Mouse (Mus musculus): ENCODE measurements around the gene Gyg. TPM values are rescaled to one million over a fixed set of nuclear protein-coding genes. Genes with fewer than 3 reads are reported as not detected.

The Gyg gene
- total RNA-seq (2017), result 21.6 and 27.8 TPM in 2 replicates

- ATAC-seq (ENCODE audit: extremely low read depth, insufficient number of reproducible peaks, low FRiP score, poor library complexity, severe bottlenecking), result peak; percentile 64
These were observed at the start of gene Gyg for GRCm38 (mm10) chr3:20154531-20155367. Gene Gyg (minus strand): TSS chr3:20155317.

DNA sequence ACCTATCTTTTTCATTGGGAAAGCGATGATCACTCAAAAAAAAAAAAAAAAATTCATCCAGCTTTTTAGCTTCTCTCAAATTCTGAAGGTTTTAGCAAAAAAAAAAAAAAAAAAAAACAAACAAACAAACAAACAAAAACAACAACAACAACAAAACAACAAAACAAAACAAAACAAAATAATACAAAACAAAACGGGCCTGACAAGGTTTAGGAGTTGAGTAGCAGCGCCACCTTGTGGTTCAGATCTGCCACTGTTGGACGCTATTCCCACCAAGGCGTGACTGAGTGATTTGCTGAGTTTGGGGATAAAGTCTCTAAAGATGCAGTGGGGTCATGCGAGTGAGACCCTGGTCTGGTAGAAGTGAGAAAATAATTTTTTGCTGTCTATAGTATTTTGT, 43.8 kb upstream of the Gyg start:
- peak; percentile 82; the same call in 1 of the 2 replicates for ATAC-seq (ENCODE audit: extremely low read depth, insufficient number of reproducible peaks, low FRiP score, poor library complexity, severe bottlenecking)

- no peak for ATAC-seq (ENCODE audit: extremely low read depth, insufficient number of reproducible peaks, low FRiP score, poor library complexity, severe bottlenecking)
These were observed 42.8 kb upstream of the Gyg start for GRCm38 (mm10) chr3:20197878-20198277.

- no peak for ATAC-seq (ENCODE audit: extremely low read depth, insufficient number of reproducible peaks, low FRiP score, poor library complexity, severe bottlenecking)
These were observed 34.0 kb upstream of the Gyg start for GRCm38 (mm10) chr3:20188976-20189675.

DNA sequence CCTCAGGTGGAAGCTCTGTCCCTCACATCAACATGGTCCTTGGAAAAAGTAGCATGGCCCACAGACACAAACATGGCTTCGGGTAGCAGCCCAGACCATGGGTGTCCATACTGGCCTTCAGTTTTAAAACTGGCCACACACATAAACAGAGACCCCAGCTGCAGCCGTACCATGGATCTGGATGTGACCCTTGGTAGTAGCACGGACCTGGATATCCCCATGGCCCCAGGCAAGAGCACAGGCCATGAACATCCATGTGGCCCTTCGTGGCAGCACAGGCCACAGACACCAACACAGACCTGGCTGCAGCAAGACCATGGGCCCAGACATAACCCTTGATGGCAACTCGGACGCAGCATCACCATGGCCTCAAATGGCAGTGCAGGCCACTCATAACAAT, 17.3 kb upstream of the Gyg start:
- ATAC-seq (ENCODE audit: extremely low read depth, insufficient number of reproducible peaks, low FRiP score, poor library complexity, severe bottlenecking), result no peak

GRCm38 (mm10) chr3:20167487-20167886, 12.4 kb upstream of the Gyg start:
- no peak for ATAC-seq (ENCODE audit: extremely low read depth, insufficient number of reproducible peaks, low FRiP score, poor library complexity, severe bottlenecking)

DNA sequence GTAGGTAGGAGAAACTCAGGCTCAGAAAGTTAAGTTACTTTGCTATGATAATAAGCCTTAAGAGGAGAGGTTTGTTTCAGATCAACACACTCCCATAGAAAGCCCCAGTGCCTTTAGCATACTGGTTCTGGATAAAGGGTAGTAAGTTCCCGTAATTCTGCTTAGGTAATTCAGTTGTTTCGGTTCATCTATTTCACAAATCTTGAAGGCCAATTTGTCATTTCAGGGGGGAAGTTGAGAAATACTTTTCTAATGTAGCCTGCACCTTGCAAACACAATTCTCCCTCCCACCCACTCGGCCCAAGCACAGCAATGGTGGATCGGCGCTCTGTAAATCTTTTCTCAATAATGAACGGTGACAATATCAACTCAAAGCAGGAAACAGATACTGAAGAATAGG, 359 bp upstream of the Gyg start:
- ATAC-seq (ENCODE audit: extremely low read depth, insufficient number of reproducible peaks, low FRiP score, poor library complexity, severe bottlenecking), result peak; percentile 16; the same call in 1 of the 2 replicates

DNA sequence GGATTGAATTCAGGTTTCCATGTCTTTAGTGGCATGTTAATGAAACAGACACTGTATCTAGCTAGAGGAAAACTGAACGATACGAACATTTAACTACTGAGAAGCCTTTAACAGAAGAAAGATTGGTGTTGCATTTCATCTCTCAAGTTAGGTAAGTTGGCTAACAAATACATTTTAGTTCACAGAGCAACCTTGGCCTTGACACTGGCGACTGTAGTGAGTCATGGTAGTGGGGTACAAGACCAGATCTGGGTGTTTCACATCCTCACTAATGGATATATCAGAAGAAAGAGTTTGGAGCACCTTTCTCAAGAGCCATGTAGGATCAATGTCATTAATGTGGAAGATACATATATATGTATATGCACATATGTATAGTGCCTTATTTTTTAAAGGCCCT, 3.5 kb downstream of the Gyg start:
- ATAC-seq (ENCODE audit: extremely low read depth, insufficient number of reproducible peaks, low FRiP score, poor library complexity, severe bottlenecking), result no peak

DNA sequence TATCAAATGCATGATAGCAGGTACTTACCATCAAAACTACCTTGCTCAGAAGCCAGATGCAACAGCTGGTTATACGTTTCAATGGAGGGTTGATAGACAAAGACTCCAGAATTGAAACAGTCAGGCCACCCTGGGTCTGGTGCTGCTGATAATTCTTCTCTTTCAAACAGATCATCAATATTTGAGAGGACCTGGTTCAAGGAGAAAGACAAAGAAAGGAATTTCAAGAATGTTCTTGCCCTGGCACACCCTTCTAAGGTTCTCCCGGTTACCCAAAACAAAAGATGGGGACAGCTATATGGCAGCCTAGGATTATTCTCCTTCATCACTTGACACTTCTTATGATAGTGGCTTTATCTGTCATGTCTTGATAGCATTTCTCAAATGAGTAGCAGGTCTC, 4.6 kb downstream of the Gyg start:
- ATAC-seq (ENCODE audit: extremely low read depth, insufficient number of reproducible peaks, low FRiP score, poor library complexity, severe bottlenecking), result no peak

GRCm38 (mm10) chr3:20147647-20148046, 7.5 kb downstream of the Gyg start:
- no peak for ATAC-seq (ENCODE audit: extremely low read depth, insufficient number of reproducible peaks, low FRiP score, poor library complexity, severe bottlenecking)

GRCm38 (mm10) chr3:20146884-20147395, 8.2 kb downstream of the Gyg start:
- ATAC-seq (ENCODE audit: extremely low read depth, insufficient number of reproducible peaks, low FRiP score, poor library complexity, severe bottlenecking), result no peak

GRCm38 (mm10) chr3:20145696-20146113, 9.4 kb downstream of the Gyg start:
- no peak for ATAC-seq (ENCODE audit: extremely low read depth, insufficient number of reproducible peaks, low FRiP score, poor library complexity, severe bottlenecking)

DNA sequence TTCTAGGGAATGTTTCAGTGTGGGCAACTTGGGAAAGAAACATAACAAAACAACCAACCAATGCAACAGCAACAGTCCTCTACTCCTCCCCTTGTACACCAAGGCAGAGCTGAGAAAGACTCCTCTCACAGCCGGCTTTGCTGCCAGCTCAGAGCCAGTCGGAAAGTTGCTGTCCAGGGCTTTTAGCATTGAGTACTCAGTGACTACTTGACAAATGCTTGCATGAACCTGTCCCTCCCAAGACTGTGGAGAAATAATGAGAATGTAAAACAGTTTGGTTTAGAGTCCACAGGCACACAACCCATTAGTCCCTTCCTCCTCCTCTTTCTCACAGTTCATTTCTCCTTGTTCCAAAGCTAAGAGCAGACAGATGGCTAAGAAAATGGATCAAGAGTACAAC, 10.7 kb downstream of the Gyg start:
- ATAC-seq (ENCODE audit: extremely low read depth, insufficient number of reproducible peaks, low FRiP score, poor library complexity, severe bottlenecking), result no peak

DNA sequence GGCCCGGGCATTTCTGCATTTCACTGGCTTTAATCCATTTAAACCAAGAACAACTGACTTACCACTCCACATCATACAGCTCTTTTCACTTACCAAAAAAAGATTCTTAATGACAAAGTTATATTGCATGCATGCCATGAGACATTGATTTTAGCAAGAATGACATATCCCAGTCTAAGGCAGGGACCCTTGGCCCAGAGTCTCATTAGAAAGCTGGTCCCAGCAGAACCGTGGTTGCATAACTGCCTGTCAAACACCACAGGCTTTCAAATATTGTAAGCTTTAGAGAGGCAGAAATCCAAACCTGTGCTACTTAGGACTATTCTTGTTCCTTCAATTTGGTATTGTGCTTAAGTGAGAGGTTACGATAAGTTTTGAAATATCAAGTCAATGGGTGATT, 11.4 kb downstream of the Gyg start:
- ATAC-seq (ENCODE audit: extremely low read depth, insufficient number of reproducible peaks, low FRiP score, poor library complexity, severe bottlenecking), result no peak

DNA sequence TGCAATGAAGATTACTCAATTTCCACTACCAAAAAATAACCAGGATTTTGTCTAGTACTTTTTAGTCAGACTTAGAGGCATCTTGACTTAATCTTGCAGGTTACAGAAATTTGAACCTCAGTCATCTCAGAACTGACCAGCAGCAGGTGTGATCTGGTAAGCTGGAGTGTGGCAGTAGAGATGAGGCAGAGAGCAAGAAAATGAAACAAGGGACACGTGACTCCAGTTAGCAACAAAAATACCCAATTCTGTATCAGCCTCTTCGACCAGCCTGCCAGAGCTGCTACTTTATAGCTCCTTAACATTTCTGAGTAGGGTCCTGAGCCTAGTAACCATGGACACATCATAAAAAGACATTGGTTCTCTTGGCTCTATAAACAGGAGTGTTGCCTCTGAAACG, 12.5 kb downstream of the Gyg start:
- no peak for ATAC-seq (ENCODE audit: extremely low read depth, insufficient number of reproducible peaks, low FRiP score, poor library complexity, severe bottlenecking)

- no peak for ATAC-seq (ENCODE audit: extremely low read depth, insufficient number of reproducible peaks, low FRiP score, poor library complexity, severe bottlenecking)
These were observed 13.0 kb downstream of the Gyg start for GRCm38 (mm10) chr3:20142101-20142500.

- no peak for ATAC-seq (ENCODE audit: extremely low read depth, insufficient number of reproducible peaks, low FRiP score, poor library complexity, severe bottlenecking)
These were observed 13.4 kb downstream of the Gyg start for GRCm38 (mm10) chr3:20141679-20142078.

GRCm38 (mm10) chr3:20141240-20141639, 13.9 kb downstream of the Gyg start:
- no peak for ATAC-seq (ENCODE audit: extremely low read depth, insufficient number of reproducible peaks, low FRiP score, poor library complexity, severe bottlenecking)

DNA sequence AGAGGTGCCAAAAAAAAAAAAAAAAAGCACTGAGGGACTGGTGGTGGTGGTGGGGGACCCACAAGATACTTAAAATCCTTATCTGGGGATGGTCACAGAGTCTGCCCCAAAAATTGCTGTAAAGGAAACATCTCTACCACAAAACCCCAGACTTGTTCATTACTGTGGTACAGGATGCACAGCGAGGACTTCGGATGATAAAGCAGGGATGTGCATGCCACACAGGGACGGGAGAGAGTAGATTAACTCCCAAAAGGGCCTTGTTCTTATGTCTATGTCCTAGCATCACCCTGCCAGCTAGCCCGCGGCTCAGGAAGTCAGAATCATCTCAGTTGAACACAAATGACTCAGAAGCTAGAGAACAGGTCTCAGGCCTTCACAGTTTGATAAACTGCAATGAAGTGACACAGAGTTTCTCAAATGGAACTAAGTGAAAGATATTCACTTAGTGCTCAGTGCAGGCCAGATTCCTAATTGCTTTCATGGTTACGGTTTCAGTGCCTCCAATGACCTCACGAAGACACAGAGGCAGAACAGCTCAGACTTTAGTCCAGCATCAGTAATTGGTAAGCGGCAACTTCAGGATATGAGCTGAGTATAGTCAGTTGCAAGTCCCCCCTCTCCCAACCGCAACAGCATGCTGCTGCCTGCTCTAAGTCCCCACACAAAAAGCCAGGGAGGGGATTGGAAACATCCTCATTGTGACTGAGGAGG, 18.1 kb downstream of the Gyg start:
- no peak for ATAC-seq (ENCODE audit: extremely low read depth, insufficient number of reproducible peaks, low FRiP score, poor library complexity, severe bottlenecking)
